Mouse (Mus musculus): ENCODE measurements at regions not wholly inside any gene's neighbourhood (a gene's known extent, or its start where the extent isn't known, plus 50 kb on each side); places are given as distances from the start of the nearest gene placed in this dataset.
A peak's percentile ranks its signal among the peaks of the same experiment; 100 is the strongest.

DNA sequence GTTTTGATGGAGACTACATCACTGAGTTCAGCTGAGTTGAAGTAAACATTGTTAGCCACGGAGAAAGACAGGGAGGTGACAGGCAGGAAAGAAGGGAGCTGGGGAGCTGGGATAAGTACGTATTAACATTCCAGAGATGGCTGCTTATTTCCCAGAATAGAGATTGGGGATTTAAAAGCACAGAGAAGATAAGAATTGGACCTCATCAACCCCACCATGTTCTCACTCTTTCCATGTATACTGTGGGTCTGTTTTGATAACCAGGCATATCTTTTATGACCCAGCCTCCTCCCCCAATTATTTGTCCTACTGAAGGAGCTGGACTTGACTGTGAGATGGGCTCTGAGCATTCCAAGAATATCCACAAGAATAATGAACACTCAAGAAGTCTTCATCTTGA, 61.4 kb upstream of the Cd28 start:
- no peak overlapping the region for H3K27ac ChIP-seq (ENCODE audit: low read length)
- H3K9me3 ChIP-seq (ENCODE audit: control insufficient read depth, low read length) = no peaks in the 10 kb centered on the region
- ATAC-seq = no peak
- H3K4me2 ChIP-seq (ENCODE audit: low read length) = no peak overlapping the region
- no peak overlapping the region for H3K4me3 ChIP-seq (replicated peaks; ENCODE audit: low read length)
- no peaks in the 10 kb centered on the region for H3K36me3 ChIP-seq (ENCODE audit: control insufficient read depth, insufficient read depth)
- H3K27me3 ChIP-seq (replicated peaks; ENCODE audit: control insufficient read depth, insufficient read depth, low read length) = no peaks in the 10 kb centered on the region
- WGBS = 51% methylated on average over 2 of the region's 2 CpGs
- no peaks in the 10 kb centered on the region for H3K4me1 ChIP-seq (replicated peaks; ENCODE audit: control insufficient read depth, insufficient read depth, low read length)
- H3K9ac ChIP-seq (replicated peaks; ENCODE audit: low read depth, low read length) = no peak overlapping the region

DNA sequence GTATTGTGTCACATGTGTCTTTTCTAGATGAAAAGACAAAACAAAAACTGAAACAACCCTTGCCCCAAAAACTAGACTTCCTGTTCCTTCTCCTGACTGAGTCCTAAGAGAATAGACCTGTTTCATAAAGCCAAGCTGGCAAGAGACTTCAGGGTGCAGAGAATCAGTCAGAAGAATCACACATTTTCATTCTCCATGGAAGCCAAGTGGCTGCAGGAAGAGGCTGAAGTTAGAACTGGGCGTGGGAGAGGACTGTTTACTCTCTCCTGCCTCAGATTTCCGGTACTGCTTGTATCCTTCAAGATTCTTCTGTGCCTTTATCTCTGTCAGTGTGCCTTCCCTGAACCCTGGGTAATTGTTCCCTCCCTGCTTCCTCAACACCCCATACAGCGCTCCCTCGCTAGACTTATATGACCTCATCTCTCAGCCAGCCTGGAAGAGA, 64.0 kb upstream of the Cd28 start:
- 72% methylated on average over 4 of the region's 4 CpGs for WGBS
- ATAC-seq = no peak

GRCm38 (mm10) chr1:60650158-60650557, 66.4 kb upstream of the Cd28 start:
- Histone ChIP-seq H3K4me1 (replicated peaks; ENCODE audit: control insufficient read depth, insufficient read depth, low read length) (peaks cover 19% of the 10 kb centered on the region), H3K27ac (ENCODE audit: low read length) (peak overlapping the region; percentile 74), H3K36me3 (ENCODE audit: control insufficient read depth, insufficient read depth) (no peaks in the 10 kb centered on the region), H3K9me3 (ENCODE audit: control insufficient read depth, low read length) (no peaks in the 10 kb centered on the region), H3K27me3 (replicated peaks; ENCODE audit: control insufficient read depth, insufficient read depth, low read length) (no peaks in the 10 kb centered on the region), H3K4me2 (ENCODE audit: low read length) (no peak overlapping the region), H3K4me3 (replicated peaks; ENCODE audit: low read length) (no peak overlapping the region), H3K9ac (replicated peaks; ENCODE audit: low read depth, low read length) (no peak overlapping the region)
- WGBS = 84% methylated on average over 3 of the region's 3 CpGs
- ATAC-seq = no peak

More for the DNA sequence above, 64.0 kb upstream of the Cd28 start:
- no peak overlapping the region for H3K4me2 ChIP-seq (ENCODE audit: low read length)
- no peak overlapping the region for H3K27ac ChIP-seq (ENCODE audit: low read length)
- H3K4me3 ChIP-seq (replicated peaks; ENCODE audit: low read length) = no peak overlapping the region
- no peaks in the 10 kb centered on the region for H3K36me3 ChIP-seq (ENCODE audit: control insufficient read depth, insufficient read depth)
- H3K4me1 ChIP-seq (replicated peaks; ENCODE audit: control insufficient read depth, insufficient read depth, low read length) = peaks cover 9% of the 10 kb centered on the region; the same call in 1 of the 2 replicates
- no peaks in the 10 kb centered on the region for H3K27me3 ChIP-seq (replicated peaks; ENCODE audit: control insufficient read depth, insufficient read depth, low read length)
- H3K9me3 ChIP-seq (ENCODE audit: control insufficient read depth, low read length) = no peaks in the 10 kb centered on the region
- no peak overlapping the region for H3K9ac ChIP-seq (replicated peaks; ENCODE audit: low read depth, low read length)

DNA sequence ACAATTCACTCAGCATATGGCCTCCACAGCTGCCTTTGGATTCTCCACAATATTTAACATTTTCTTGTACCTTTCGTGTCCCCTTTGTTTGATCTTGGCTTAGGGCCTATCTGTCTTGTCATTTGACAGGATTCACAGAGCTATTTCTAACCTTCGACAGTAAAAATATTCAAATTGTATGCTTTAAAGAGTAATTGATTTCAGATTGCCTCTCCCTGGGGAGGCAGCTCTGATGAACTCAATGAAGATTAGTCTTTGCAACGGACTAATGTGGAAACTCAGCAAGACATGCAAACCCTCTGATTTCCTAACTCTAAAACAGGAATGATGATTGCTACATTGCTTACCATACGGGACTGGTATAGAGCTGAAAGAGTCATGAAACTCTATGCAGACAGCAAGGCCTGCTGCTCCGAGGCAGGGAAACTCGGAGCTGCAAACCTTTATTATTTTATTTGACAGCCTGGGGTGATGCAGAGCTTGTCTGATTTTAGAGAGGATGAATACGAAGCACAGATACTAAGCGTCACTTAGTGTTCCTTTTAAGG, 67.2 kb upstream of the Cd28 start:
- Histone ChIP-seq H3K4me1 (replicated peaks; ENCODE audit: control insufficient read depth, insufficient read depth, low read length) (peaks cover 19% of the 10 kb centered on the region), H3K4me3 (replicated peaks; ENCODE audit: low read length) (no peak overlapping the region), H3K36me3 (ENCODE audit: control insufficient read depth, insufficient read depth) (no peaks in the 10 kb centered on the region), H3K9ac (replicated peaks; ENCODE audit: low read depth, low read length) (no peak overlapping the region), H3K27ac (ENCODE audit: low read length) (peak overlapping the region; percentile 74), H3K9me3 (ENCODE audit: control insufficient read depth, low read length) (no peaks in the 10 kb centered on the region), H3K4me2 (ENCODE audit: low read length) (no peak overlapping the region), H3K27me3 (replicated peaks; ENCODE audit: control insufficient read depth, insufficient read depth, low read length) (no peaks in the 10 kb centered on the region)
- 36% methylated on average over 8 of the region's 8 CpGs for WGBS
- ATAC-seq = peak; percentile 58

DNA sequence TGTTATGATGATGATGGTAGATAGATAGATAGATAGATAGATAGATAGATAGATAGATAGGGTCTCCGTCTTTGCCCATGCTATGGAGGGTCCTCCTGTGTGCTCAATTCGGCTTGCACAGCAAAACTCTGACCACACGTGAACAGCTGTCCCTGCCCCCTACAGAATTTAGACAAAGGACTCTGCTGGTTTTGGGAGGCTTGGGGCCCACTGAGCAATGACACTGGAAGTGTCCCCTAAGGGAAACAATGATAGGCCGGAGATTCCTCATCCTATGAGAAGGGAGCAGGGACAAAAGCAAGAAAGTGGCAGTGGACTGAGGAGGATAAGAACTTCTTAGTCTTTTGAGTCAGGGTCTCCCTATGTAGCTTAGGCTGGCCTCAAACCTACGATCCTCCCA, 69.8 kb upstream of the Cd28 start:
- Histone ChIP-seq H3K9ac (replicated peaks; ENCODE audit: low read depth, low read length) (no peak overlapping the region), H3K27ac (ENCODE audit: low read length) (no peak overlapping the region), H3K36me3 (ENCODE audit: control insufficient read depth, insufficient read depth) (no peaks in the 10 kb centered on the region), H3K9me3 (ENCODE audit: control insufficient read depth, low read length) (no peaks in the 10 kb centered on the region), H3K4me1 (replicated peaks; ENCODE audit: control insufficient read depth, insufficient read depth, low read length) (peaks cover 19% of the 10 kb centered on the region), H3K27me3 (replicated peaks; ENCODE audit: control insufficient read depth, insufficient read depth, low read length) (no peaks in the 10 kb centered on the region), H3K4me3 (replicated peaks; ENCODE audit: low read length) (no peak overlapping the region), H3K4me2 (ENCODE audit: low read length) (no peak overlapping the region)
- no peak for ATAC-seq
- 72% methylated on average over 5 of the region's 5 CpGs for WGBS

DNA sequence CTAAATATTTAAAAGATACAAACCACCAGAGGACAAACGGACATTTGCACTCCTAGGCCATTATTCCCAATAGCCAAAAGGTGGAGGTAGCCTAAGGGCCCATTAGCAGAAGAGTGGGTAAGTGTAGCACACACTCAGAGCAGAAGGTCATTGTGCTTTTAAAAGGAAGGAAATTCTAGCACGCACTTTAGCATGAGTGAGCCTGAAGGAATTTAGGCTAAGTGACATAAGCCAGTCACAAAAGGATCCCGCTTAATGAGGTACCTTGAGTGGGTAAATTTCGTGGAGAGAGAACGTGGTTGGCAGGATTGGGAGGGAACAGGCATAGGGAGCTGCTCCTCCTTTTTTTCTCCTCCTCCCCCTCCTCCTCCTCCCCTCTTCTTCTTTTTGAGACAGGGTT, 70.4 kb upstream of the Cd28 start:
- Histone ChIP-seq H3K4me3 (replicated peaks; ENCODE audit: low read length) (no peak overlapping the region), H3K9me3 (ENCODE audit: control insufficient read depth, low read length) (no peaks in the 10 kb centered on the region), H3K27ac (ENCODE audit: low read length) (peak overlapping the region; percentile 64), H3K4me1 (replicated peaks; ENCODE audit: control insufficient read depth, insufficient read depth, low read length) (peaks cover 19% of the 10 kb centered on the region), H3K27me3 (replicated peaks; ENCODE audit: control insufficient read depth, insufficient read depth, low read length) (no peaks in the 10 kb centered on the region), H3K9ac (replicated peaks; ENCODE audit: low read depth, low read length) (no peak overlapping the region), H3K4me2 (ENCODE audit: low read length) (no peak overlapping the region), H3K36me3 (ENCODE audit: control insufficient read depth, insufficient read depth) (no peaks in the 10 kb centered on the region)
- no peak for ATAC-seq
- 19% methylated on average over 5 of the region's 5 CpGs for WGBS

DNA sequence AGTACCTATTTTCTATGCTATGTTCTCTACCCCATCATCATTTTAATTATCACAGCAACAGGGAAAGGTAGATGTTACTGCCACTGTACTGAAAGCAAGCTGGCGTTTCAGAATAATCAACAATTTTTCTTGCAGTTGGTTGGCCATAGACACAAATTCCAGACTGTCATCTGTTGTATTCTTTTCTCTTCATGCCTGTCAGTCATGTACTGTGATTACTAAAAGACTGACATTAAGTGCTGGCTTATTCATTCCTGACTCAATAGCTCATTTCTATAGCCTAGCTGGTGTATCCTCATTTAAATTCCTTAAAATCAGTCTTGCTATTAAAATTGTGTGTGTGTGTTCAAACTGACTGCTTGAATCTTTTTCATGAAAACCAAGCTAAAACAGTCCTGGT, 71.4 kb upstream of the Cd28 start:
- Histone ChIP-seq H3K4me1 (replicated peaks; ENCODE audit: control insufficient read depth, insufficient read depth, low read length) (peaks cover 19% of the 10 kb centered on the region), H3K36me3 (ENCODE audit: control insufficient read depth, insufficient read depth) (no peaks in the 10 kb centered on the region), H3K4me2 (ENCODE audit: low read length) (no peak overlapping the region), H3K9ac (replicated peaks; ENCODE audit: low read depth, low read length) (no peak overlapping the region), H3K27ac (ENCODE audit: low read length) (peak overlapping the region; percentile 55), H3K9me3 (ENCODE audit: control insufficient read depth, low read length) (no peaks in the 10 kb centered on the region), H3K4me3 (replicated peaks; ENCODE audit: low read length) (no peak overlapping the region), H3K27me3 (replicated peaks; ENCODE audit: control insufficient read depth, insufficient read depth, low read length) (no peaks in the 10 kb centered on the region)
- peak; percentile 87 for ATAC-seq
- WGBS = 5% methylated on average over 1 of the region's 1 CpGs

- no peak overlapping the region for H3K9ac ChIP-seq (replicated peaks; ENCODE audit: low read depth, low read length)
Measured at GRCm38 (mm10) chr1:60642761-60643160, 73.8 kb upstream of the Cd28 start.

DNA sequence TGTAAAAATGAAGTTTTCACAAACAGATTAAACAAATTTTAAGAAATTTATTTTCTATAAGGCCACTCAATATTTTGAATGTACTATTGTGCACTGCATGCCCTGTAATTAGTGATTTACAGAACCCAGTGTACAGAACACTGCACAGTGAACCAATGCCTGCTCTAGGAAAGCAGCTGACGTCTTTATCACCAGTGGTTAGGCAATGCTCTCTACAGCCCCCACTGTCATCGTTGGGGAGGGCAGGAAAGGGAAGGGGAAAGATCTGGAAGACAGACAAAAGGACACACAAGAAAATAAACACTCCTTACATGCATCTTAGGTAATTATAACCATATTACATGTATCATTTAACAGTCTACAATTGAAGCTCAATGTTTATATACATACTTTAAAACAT, 74.4 kb upstream of the Cd28 start:
- Histone ChIP-seq H3K4me2 (ENCODE audit: low read length) (no peak overlapping the region), H3K4me3 (replicated peaks; ENCODE audit: low read length) (no peak overlapping the region), H3K4me1 (replicated peaks; ENCODE audit: control insufficient read depth, insufficient read depth, low read length) (peaks cover 10% of the 10 kb centered on the region), H3K27me3 (replicated peaks; ENCODE audit: control insufficient read depth, insufficient read depth, low read length) (no peaks in the 10 kb centered on the region), H3K9me3 (ENCODE audit: control insufficient read depth, low read length) (no peaks in the 10 kb centered on the region), H3K9ac (replicated peaks; ENCODE audit: low read depth, low read length) (no peak overlapping the region), H3K36me3 (ENCODE audit: control insufficient read depth, insufficient read depth) (no peaks in the 10 kb centered on the region), H3K27ac (ENCODE audit: low read length) (no peak overlapping the region)
- ATAC-seq = no peak
- WGBS = 48% methylated on average over 2 of the region's 2 CpGs

More at GRCm38 (mm10) chr1:60642761-60643160, 73.8 kb upstream of the Cd28 start:
- H3K4me3 ChIP-seq (replicated peaks; ENCODE audit: low read length) = no peak overlapping the region
- no peaks in the 10 kb centered on the region for H3K27me3 ChIP-seq (replicated peaks; ENCODE audit: control insufficient read depth, insufficient read depth, low read length)
- H3K27ac ChIP-seq (ENCODE audit: low read length) = no peak overlapping the region
- H3K4me2 ChIP-seq (ENCODE audit: low read length) = no peak overlapping the region
- no peak for ATAC-seq
- WGBS = 79% methylated on average over 3 of the region's 3 CpGs
- no peaks in the 10 kb centered on the region for H3K36me3 ChIP-seq (ENCODE audit: control insufficient read depth, insufficient read depth)
- H3K4me1 ChIP-seq (replicated peaks; ENCODE audit: control insufficient read depth, insufficient read depth, low read length) = peaks cover 10% of the 10 kb centered on the region
- H3K9me3 ChIP-seq (ENCODE audit: control insufficient read depth, low read length) = no peaks in the 10 kb centered on the region

GRCm38 (mm10) chr1:60641324-60641764, 74.4 kb upstream of the Raph1 start:
- no peaks in the 10 kb centered on the region for H3K36me3 ChIP-seq (ENCODE audit: control insufficient read depth, insufficient read depth)

More at GRCm38 (mm10) chr1:60641324-60641764, 74.4 kb upstream of the Raph1 start:
- no peak for ATAC-seq
- Histone ChIP-seq H3K27ac (ENCODE audit: low read length) (no peak overlapping the region), H3K27me3 (replicated peaks; ENCODE audit: control insufficient read depth, insufficient read depth, low read length) (no peaks in the 10 kb centered on the region), H3K9ac (replicated peaks; ENCODE audit: low read depth, low read length) (no peak overlapping the region), H3K9me3 (ENCODE audit: control insufficient read depth, low read length) (no peaks in the 10 kb centered on the region), H3K4me1 (replicated peaks; ENCODE audit: control insufficient read depth, insufficient read depth, low read length) (peaks cover 9% of the 10 kb centered on the region), H3K4me2 (ENCODE audit: low read length) (no peak overlapping the region), H3K4me3 (replicated peaks; ENCODE audit: low read length) (no peak overlapping the region)
- WGBS = 59% methylated on average over 7 of the region's 7 CpGs

Measured in forebrain, embryonic 16.5 days (tissue).